Mouse (Mus musculus): Measurements from ENCODE around the gene Bpifa1.

GRCm38 (mm10) chr2:154193071-154193470 is 50.4 kb downstream of the Bpifa1 start:
- TF ChIP-seq CTCF (IDR thresholded peaks at IDR 0.05) = no peak
- TF ChIP-seq POLR2A (IDR thresholded peaks at IDR 0.05; ENCODE audit: insufficient read depth, low read depth, low read length) = no peak

Measured in heart, adult 2 months (tissue).